Mouse (Mus musculus) CH12.LX (cell line): ENCODE measurements around the gene Hsdl1.

Experiments used
- BHLHE40 ChIP-seq: IDR thresholded peaks from 2 replicates; pipeline ENCODE4 v1.6.1; 2011; ENCODE audit warnings: mild to moderate bottlenecking, low read depth, low read length, improper control_type of control experiment
- CTCF ChIP-seq, 2 experiments: IDR thresholded peaks in 1 of 2; conservative IDR thresholded peaks in 1 of 2; 2 replicates each; pipeline ENCODE4 v1.5.1; 2011 to 2012; ENCODE audit warnings: low read depth in 2 of 2, low read length in 2 of 2, improper control_type of control experiment in 1 of 2, inconsistent platforms in 1 of 2, mild to moderate bottlenecking in 1 of 2, moderate library complexity in 1 of 2
- E2F4 ChIP-seq: IDR thresholded peaks from 2 replicates; pipeline ENCODE4 v1.6.1; 2011; ENCODE audit warnings: low read depth, low read length, improper control_type of control experiment; ENCODE audit not compliant: insufficient replicate concordance
- ELF1 ChIP-seq: IDR thresholded peaks from 2 replicates; pipeline ENCODE4 v1.6.1; 2014; ENCODE audit warnings: low read depth, mild to moderate bottlenecking, inconsistent platforms, low read length, improper control_type of control experiment
- EP300 ChIP-seq: IDR thresholded peaks from 2 replicates; pipeline ENCODE4 v1.6.1; 2011; ENCODE audit warnings: low read length, improper control_type of control experiment
- KAT2A ChIP-seq: IDR thresholded peaks from 2 replicates; pipeline ENCODE4 v1.6.1; 2012; ENCODE audit warnings: low read length, improper control_type of control experiment, inconsistent platforms; ENCODE audit not compliant: insufficient replicate concordance
- MAX ChIP-seq: IDR thresholded peaks from 2 replicates; pipeline ENCODE4 v1.6.1; 2011; ENCODE audit warnings: low read length, improper control_type of control experiment
- NRF1 ChIP-seq: IDR thresholded peaks from 2 replicates; pipeline ENCODE4 v1.6.1; 2014; ENCODE audit warnings: low read depth, mild to moderate bottlenecking, inconsistent platforms, low read length, improper control_type of control experiment, moderate library complexity
- POLR2A ChIP-seq: IDR thresholded peaks from 2 replicates; pipeline ENCODE4 v1.6.1; 2011; ENCODE audit warnings: low read depth, mild to moderate bottlenecking, improper control_type of control experiment, low read length
- POLR2AphosphoS2 ChIP-seq: IDR thresholded peaks from 2 replicates; pipeline ENCODE4 v1.6.1; 2011; ENCODE audit warnings: low read depth, low read length, improper control_type of control experiment
- RCOR1 ChIP-seq: conservative IDR thresholded peaks from 2 replicates; pipeline ENCODE4 v1.6.1; 2012; ENCODE audit warnings: low read depth, mild to moderate bottlenecking, inconsistent platforms, low read length, improper control_type of control experiment
- UBTF ChIP-seq: IDR thresholded peaks from 2 replicates; pipeline ENCODE4 v1.6.1; 2012; ENCODE audit warnings: low read depth, mild to moderate bottlenecking, inconsistent platforms, low read length, improper control_type of control experiment, moderate library complexity
- ZC3H11A ChIP-seq: IDR thresholded peaks from 2 replicates; pipeline ENCODE4 v1.6.1; 2012; ENCODE audit warnings: low read depth, mild to moderate bottlenecking, inconsistent platforms, low read length, improper control_type of control experiment

DNA sequence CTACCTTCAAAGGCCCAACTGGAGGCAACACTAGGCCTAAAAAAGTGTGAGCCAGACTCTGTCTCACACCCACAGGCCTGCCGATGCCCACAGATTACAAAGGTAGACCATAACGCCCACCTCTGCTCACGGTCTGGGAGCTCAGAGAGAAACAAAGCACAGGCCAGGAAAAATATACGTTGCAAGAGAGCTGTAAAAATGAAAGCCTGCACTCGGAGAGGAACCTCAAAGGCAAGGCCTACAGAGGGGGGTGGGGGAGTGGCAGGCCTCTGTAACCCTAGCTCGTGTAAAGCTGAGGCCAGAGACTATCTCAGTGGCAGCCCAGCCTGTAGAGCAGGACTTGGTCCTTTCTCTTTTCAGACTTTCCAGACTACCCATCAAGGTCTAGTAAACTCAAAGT, 29.8 kb downstream of the Hsdl1 start:
- TF ChIP-seq CTCF (conservative IDR thresholded peaks at IDR 0.05 in 1 of 2, IDR thresholded peaks at IDR 0.05 in 1 of 2; ENCODE audit: low read depth in 2 of 2, low read length in 2 of 2) (no peak), RCOR1 (no peak), POLR2A (no peak), KAT2A (no peak), ZC3H11A (no peak), UBTF (no peak), NRF1 (no peak), BHLHE40 (no peak), POLR2AphosphoS2 (no peak), MAX (no peak), E2F4 (no peak), EP300 (no peak), ELF1 (no peak)
